Mouse (Mus musculus) heart, embryonic 11.5 days (tissue): ENCODE data around the gene Zdhhc6. TPM values are rescaled to one million over a fixed set of nuclear protein-coding genes. Genes with fewer than 3 reads are reported as not detected.

ENCODE experiments used
- ATAC-seq: fragments of 200-750 bp; cut with Nextera tagmentation; replicated peaks from 2 replicates; pipeline ENCODE4 v1.8.0; 2017; ENCODE audit warnings: moderate library complexity; ENCODE audit not compliant: insufficient number of reproducible peaks, low FRiP score, low TSS enrichment
- H3K27ac ChIP-seq: fragments of 300-500 bp; sonication (generic); 2 replicates; pipeline ENCODE4 v1.5.1; 2014; ENCODE audit warnings: mild to moderate bottlenecking, low read depth, low read length
- H3K27me3 ChIP-seq: fragments of 300-500 bp; sonication (generic); 2 replicates; pipeline ENCODE4 v1.6.1; 2014; ENCODE audit warnings: mild to moderate bottlenecking, low read length, mixed read lengths; ENCODE audit not compliant: control insufficient read depth, insufficient read depth
- H3K36me3 ChIP-seq: fragments of 300-500 bp; sonication (generic); 2 replicates; pipeline ENCODE4 v1.6.1; 2014; ENCODE audit warnings: mild to moderate bottlenecking, low read length, moderate library complexity, mixed read lengths; ENCODE audit not compliant: control insufficient read depth, insufficient read depth
- H3K4me1 ChIP-seq: fragments of 300-500 bp; sonication (generic); 2 replicates; pipeline ENCODE4 v1.6.1; 2014; ENCODE audit warnings: low read length; ENCODE audit not compliant: control insufficient read depth, insufficient read depth
- H3K4me2 ChIP-seq: fragments of 300-500 bp; sonication (generic); 2 replicates; pipeline ENCODE4 v1.6.1; 2014; ENCODE audit warnings: mild to moderate bottlenecking, moderate library complexity
- H3K4me3 ChIP-seq: fragments of 300-500 bp; sonication (generic); 2 replicates; pipeline ENCODE4 v1.5.1; 2014; ENCODE audit warnings: low read depth, low read length
- H3K9ac ChIP-seq: fragments of 300-500 bp; sonication (generic); 2 replicates; pipeline ENCODE4 v1.6.1; 2014; ENCODE audit warnings: mild to moderate bottlenecking, low read depth, low read length, moderate library complexity
- H3K9me3 ChIP-seq: fragments of 300-500 bp; sonication (generic); replicated peaks from 2 replicates; pipeline ENCODE4 v1.6.1; 2016; ENCODE audit warnings: low read length; ENCODE audit not compliant: control insufficient read depth
- WGBS: fragments of 180-500 bp; shearing (Covaris S2); extraction: QIAGEN DNeasy Blood & Tissue Kit; methylation state at CpG from one replicate; pipeline ENCODE4 v1.1.7; 2014; ENCODE audit not compliant: insufficient replicate concordance; 5-methylcytosine and 5-hydroxymethylcytosine counted together
- polyA plus RNA-seq: library from polyadenylated mRNA; unstranded; fragments of >200 nt; fragmentation: Nextera tagmentation; extraction: Ambion mirVana; gene quantifications from 2 replicates; pipeline ENCODE4 v1.2.1, GENCODE M21; 2014

Zdhhc6 gene
- polyA plus RNA-seq, result 76.1 and 82.5 TPM in 2 replicates

DNA sequence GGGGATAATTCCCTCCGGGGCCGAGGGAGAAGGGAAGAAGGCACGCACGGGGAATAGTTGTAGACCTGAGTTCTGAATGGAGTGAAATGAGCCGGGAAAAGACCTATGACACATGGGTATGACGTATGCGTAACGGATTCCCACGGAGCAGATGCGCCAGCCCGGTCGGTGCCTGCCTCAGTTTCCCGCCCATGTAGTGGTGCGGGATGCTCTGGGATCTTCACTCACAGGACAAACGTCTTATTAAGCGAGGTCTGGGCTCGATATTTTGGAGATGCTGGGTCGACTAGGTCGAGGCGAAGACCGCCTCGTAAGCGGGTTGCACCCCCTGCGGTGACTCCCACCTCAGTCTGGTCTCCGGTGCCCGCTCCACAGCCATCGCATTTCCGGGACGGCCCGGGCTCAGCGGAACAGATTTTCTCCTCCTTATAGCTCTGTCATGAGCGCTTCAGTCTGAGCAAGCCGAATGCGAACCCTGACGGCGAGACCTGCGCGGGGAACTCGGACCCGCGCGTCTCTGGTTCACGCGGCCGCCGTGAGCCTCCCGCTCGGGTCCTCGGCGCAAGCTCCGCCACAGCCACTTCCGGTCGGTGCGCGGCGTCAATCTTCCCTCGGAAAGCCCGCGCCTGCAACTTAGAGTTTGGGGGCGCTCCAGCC lies at the start of gene Zdhhc6:
Gene Zdhhc6 (minus strand): TSS at position 581 of the 657 bp plus-strand sequence.
- ATAC-seq, result peak; percentile 71
- WGBS, result under 1% methylated on average over 58 of the region's 60 CpGs

DNA sequence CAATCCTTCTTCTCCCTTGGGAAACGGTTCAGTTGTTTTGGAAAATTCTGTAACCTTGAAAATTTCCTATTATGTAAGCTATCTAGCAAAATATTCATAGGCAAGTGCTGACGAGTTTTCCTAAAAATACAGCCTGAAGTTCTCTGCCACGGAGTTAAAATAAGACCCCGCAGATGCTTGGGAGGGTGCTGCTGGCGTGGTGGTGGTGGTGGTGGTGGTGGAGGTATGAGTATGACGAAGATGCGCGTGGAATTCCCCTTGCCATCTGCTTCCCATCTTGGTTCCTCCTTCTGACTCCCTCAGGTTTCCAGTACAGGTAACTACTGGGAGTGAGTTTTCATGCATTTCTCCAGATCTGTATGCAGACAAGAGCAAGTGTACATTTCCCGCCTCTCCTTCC lies 46.8 kb upstream of the Zdhhc6 start:
- 91% methylated on average over 9 of the region's 9 CpGs for WGBS
- H3K27me3 ChIP-seq, result no peaks in the 10 kb centered on the region
- no peaks in the 10 kb centered on the region for H3K36me3 ChIP-seq
- no peak for ATAC-seq
- H3K4me1 ChIP-seq, result peaks cover 5% of the 10 kb centered on the region; the same call in 1 of the 2 replicates
- no peaks in the 10 kb centered on the region for H3K9me3 ChIP-seq
- no peak overlapping the region for H3K4me2 ChIP-seq
- no peak overlapping the region for H3K9ac ChIP-seq
- H3K4me3 ChIP-seq, result no peak overlapping the region
- H3K27ac ChIP-seq, result no peak overlapping the region

More for the DNA sequence above, at the start of gene Zdhhc6:
- Histone ChIP-seq H3K4me1 (0 out of 2 replicates have a peak, but pooled peaks cover 6% of the 10 kb centered on the region), H3K9ac (peak within 1 kb of the TSS; percentile 85), H3K27me3 (no peaks in the 10 kb centered on the region), H3K36me3 (peaks cover 6% of the 10 kb centered on the region; the same call in 1 of the 2 replicates), H3K4me2 (peak within 1 kb of the TSS; percentile 87), H3K9me3 (no peaks in the 10 kb centered on the region), H3K4me3 (peak within 1 kb of the TSS; percentile 73), H3K27ac (peak within 1 kb of the TSS; percentile 75)

DNA sequence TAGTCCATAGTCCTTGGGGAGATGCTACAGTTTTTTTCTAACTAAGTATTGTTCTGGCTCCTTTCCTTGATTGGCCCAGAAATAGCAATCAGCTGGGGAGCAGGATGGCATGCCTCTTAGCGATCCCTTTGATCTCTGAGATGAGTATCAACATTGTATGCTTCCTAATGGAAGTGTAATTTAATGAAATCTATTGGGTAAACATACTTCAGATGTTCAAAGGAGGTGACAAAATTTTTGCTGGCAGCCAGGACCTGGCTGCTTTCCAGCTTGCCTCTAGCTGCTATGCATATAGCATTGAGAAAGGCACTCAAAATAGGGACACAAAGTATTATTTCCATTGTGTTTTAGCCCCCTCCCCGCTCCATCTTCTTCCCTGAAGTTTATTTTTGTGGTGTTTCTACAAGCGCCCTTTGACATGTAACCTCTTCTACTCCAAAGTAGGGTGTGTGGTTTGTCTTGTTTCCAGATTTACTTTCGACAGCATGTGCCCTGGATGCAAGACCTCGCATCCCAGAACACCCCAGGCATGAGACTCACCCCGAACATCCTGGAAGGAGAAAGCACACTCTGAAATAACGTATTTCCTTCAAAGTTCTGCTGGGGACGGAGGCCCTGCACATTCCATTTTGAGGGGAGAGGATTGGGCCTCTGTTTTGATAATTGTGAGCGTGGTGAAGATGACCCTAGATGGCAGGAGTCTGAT lies 35.0 kb upstream of the Zdhhc6 start:
- Histone ChIP-seq H3K27me3 (no peaks in the 10 kb centered on the region), H3K4me1 (peaks cover 14% of the 10 kb centered on the region; the same call in 1 of the 2 replicates), H3K9ac (no peak overlapping the region), H3K4me3 (no peak overlapping the region), H3K4me2 (no peak overlapping the region), H3K9me3 (no peaks in the 10 kb centered on the region), H3K27ac (no peak overlapping the region), H3K36me3 (no peaks in the 10 kb centered on the region)
- ATAC-seq, result no peak
- WGBS, result 66% methylated on average over 9 of the region's 9 CpGs

DNA sequence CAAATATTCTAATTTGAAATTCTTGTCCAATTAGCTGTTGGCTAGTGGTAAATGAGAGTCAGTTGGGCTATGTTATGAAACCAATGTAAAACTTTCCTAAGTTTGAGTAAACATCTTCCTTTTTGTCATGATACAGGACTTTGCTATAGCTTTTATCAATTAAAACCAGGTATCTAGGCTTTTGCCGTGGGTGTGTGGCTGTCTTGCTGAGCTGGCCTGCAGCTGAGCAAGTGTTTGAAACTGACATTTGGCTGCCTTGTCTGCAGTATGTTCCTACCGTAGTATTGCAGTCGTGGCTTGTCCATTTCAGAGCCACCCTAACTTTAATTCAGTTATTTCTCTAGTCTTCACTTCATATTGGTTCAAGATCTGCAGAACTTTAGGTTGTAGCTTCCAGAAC lies 32.4 kb upstream of the Zdhhc6 start:
- Histone ChIP-seq H3K27me3 (no peaks in the 10 kb centered on the region), H3K36me3 (no peaks in the 10 kb centered on the region), H3K9ac (no peak overlapping the region), H3K4me2 (no peak overlapping the region), H3K4me3 (no peak overlapping the region), H3K27ac (no peak overlapping the region), H3K9me3 (no peaks in the 10 kb centered on the region), H3K4me1 (peaks cover 14% of the 10 kb centered on the region; the same call in 1 of the 2 replicates)
- 76% methylated on average over 3 of the region's 3 CpGs for WGBS
- no peak for ATAC-seq

DNA sequence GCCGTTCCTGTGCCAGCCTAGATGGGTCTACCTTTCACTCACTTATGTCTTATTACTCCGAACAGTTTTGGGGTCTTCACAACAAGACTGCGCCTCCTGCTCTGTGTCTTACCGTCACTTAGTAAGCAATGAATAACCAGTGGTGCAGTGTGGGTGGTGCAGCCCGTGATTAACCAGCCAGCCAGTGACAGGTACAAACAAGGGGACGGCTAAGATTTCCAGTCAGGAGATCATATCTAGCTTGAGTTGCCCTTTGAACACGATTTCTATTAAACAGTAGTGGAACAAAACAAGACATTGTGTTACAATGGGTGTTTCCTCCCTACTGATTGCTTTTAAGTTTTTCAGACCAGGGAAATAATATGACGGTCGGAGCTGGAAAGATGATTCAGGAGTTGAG lies 27.4 kb upstream of the Zdhhc6 start:
- no peaks in the 10 kb centered on the region for H3K4me1 ChIP-seq
- ATAC-seq, result no peak
- H3K27me3 ChIP-seq, result no peaks in the 10 kb centered on the region
- H3K27ac ChIP-seq, result no peak overlapping the region
- H3K9me3 ChIP-seq, result no peaks in the 10 kb centered on the region
- H3K9ac ChIP-seq, result no peak overlapping the region
- no peak overlapping the region for H3K4me3 ChIP-seq
- 83% methylated on average over 9 of the region's 9 CpGs for WGBS
- no peak overlapping the region for H3K4me2 ChIP-seq
- no peaks in the 10 kb centered on the region for H3K36me3 ChIP-seq

DNA sequence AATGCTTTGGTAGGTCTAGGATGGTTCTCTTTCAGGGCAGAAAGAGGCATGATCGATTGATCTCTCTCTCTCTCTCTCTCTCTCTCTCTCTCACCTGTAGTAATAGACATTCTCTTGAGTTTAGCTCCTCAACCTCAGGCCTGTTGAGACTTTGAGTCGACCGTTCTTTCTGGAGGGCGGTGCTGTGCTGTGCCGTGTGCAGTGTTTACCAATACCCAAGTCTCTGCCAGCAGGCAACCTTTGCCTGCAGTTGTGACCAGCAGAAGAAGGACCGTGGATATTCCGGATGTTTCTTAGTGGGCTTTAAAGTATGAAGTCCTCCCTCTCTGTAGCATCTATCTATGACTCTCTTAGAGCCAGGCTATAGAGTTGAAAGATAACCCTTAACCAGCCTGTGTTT lies 26.6 kb upstream of the Zdhhc6 start:
- Histone ChIP-seq H3K4me3 (no peak overlapping the region), H3K9ac (no peak overlapping the region), H3K27ac (no peak overlapping the region), H3K9me3 (no peaks in the 10 kb centered on the region), H3K4me2 (no peak overlapping the region), H3K27me3 (no peaks in the 10 kb centered on the region), H3K36me3 (no peaks in the 10 kb centered on the region), H3K4me1 (no peaks in the 10 kb centered on the region)
- no peak for ATAC-seq
- WGBS, result 88% methylated on average over 7 of the region's 7 CpGs

DNA sequence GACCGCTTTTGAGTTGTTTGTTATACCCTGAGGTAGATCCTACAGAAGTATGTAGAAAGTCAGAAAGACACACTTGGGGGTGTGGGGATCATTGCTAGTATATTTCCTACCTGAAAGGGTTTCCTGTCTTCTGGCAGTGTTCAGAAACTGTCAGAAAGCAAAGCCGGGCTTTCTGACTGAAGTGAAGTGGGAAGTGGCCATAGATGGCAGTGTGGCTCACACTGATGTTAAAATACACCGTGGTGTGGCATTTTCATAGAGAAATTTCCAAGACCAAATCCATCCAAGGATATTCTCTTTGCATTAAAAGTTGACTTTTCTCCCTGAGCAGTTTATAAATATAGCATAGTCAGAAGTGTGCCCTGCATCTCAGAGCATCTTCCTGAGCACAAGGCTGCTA lies 25.5 kb upstream of the Zdhhc6 start:
- Histone ChIP-seq H3K4me2 (no peak overlapping the region), H3K9me3 (no peaks in the 10 kb centered on the region), H3K4me3 (no peak overlapping the region), H3K4me1 (no peaks in the 10 kb centered on the region), H3K9ac (no peak overlapping the region), H3K36me3 (no peaks in the 10 kb centered on the region), H3K27ac (no peak overlapping the region), H3K27me3 (no peaks in the 10 kb centered on the region)
- 74% methylated on average over 3 of the region's 3 CpGs for WGBS
- no peak for ATAC-seq

DNA sequence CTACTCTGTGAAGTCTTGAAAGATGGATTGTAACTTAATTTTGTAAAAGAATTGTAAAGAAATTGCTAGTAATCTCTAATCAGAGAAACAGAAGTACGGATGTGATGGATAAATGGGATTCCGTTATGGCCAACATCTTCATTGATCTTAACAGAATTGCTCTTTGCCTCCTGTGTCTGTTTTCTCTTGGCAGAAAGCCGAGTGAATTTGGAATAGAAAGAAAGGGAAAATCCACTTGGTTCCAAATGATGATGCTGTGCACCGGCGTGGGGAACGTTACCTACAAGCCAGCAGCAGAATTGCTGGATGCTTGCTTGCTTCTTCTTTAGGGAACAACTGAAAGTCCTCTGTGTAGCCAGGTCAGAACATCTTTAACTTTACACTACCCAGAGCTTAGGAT lies 24.7 kb upstream of the Zdhhc6 start:
- Histone ChIP-seq H3K36me3 (no peaks in the 10 kb centered on the region), H3K27ac (no peak overlapping the region), H3K4me1 (no peaks in the 10 kb centered on the region), H3K9ac (no peak overlapping the region), H3K4me2 (no peak overlapping the region), H3K4me3 (no peak overlapping the region), H3K27me3 (no peaks in the 10 kb centered on the region), H3K9me3 (no peaks in the 10 kb centered on the region)
- no peak for ATAC-seq
- WGBS, result 87% methylated on average over 6 of the region's 6 CpGs
